Mouse (Mus musculus) ovary, adult 18-20 months (tissue): ENCODE results near the gene Tagln2.

Source experiments
- DNase-seq: peaks from one replicate; pipeline ENCODE4 v3.0.0; 2022; ENCODE audit warnings: low spot score, mixed read lengths

Gene Tagln2

GRCm38 (mm10) chr1:172526380-172527081 lies 26.7 kb downstream of the Tagln2 start:
- DNase-seq = no peak

- DNase-seq = no peak
Observed at GRCm38 (mm10) chr1:172527431-172527830, 27.6 kb downstream of the Tagln2 start.

GRCm38 (mm10) chr1:172528701-172529100 lies 28.9 kb downstream of the Tagln2 start:
- DNase-seq = peak; percentile 69

GRCm38 (mm10) chr1:172530544-172531220 lies 30.8 kb downstream of the Tagln2 start:
- no peak for DNase-seq

GRCm38 (mm10) chr1:172532551-172532950 lies 32.7 kb downstream of the Tagln2 start:
- peak; percentile 44 for DNase-seq

DNA sequence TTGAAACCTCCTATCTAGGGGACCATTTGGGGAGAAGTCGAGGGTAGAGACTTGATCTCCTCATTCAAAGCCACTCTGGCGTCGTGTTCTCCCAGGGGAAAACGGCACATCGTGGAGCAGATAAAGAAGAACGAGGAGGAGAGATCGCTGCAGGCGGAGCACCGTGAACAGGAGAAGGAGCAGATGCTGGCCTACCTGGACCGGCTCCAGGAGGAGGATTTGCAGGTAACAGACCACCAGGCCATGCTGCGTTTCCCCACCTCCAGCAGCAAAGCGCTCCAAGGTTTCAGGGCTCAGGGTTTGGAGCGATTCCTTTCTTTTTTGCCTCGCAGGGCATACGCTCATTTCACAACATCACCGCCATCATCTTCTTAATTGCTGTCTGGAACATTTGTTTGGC lies 35.3 kb downstream of the Tagln2 start:
- no peak for DNase-seq

DNA sequence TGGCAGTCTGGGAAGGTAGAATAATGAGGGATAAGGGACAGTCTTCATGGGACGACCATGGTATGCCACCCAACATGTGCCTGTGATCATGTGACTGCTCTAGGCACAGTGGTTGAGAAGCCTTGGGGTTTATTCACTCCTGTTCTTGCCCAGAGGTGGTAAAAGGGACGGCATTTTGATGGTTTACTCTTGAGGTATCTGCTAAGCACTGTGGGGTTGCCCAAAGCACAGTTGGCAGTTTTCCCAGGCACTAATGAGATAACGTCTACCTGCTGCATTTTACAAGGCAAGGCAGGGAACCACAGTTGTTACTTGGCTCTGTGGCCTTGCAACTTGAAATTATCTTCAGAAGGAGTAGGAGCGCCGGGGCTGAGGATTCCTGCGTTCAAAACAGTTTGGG lies 40.0 kb downstream of the Tagln2 start:
- no peak for DNase-seq

- no peak for DNase-seq
Observed at GRCm38 (mm10) chr1:172540283-172540820, 40.5 kb downstream of the Tagln2 start.

DNA sequence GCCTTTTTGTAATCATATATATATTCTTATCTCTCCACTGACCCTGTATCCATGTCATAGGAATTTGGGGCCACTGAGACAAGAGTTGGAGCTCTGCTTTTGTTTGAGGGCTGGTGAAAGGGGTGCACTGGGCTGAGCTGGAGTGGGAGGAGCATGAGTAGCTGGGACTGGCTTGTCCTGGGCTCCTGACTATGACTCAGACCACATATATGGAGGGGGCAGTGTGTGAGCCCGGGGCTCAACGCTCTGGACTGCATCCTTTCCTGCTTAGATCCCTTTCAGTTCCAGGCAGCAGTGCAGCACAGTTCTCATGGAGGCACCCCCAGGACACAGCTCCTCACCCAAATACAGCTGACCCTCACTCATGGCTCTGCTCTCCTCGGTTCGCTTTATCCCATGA lies 46.2 kb downstream of the Tagln2 start:
- DNase-seq = no peak

GRCm38 (mm10) chr1:172548501-172548900 lies 48.7 kb downstream of the Tagln2 start:
- DNase-seq = no peak

DNA sequence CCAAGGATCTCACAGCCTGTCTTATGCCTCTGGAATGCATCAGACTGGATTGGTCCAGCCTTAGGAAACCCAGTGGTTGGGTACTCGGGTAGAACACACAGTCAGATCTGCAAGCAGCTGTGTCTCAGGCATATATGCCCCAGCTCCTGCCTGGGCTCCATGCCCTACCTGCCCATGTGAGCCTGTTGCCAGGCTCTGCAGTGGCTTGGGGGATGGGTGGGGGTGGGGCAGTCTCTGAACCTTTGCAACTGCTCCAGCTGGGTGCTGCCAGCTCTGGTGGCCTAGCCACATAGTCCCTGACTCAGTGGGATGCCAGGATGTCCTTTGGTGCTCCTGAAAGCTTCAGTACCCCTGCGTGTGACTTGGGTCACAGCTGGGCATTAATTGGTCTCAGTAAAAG lies 49.5 kb downstream of the Tagln2 start:
- DNase-seq = no peak

- DNase-seq = no peak
Observed at GRCm38 (mm10) chr1:172549717-172550116, 49.9 kb downstream of the Tagln2 start.

DNA sequence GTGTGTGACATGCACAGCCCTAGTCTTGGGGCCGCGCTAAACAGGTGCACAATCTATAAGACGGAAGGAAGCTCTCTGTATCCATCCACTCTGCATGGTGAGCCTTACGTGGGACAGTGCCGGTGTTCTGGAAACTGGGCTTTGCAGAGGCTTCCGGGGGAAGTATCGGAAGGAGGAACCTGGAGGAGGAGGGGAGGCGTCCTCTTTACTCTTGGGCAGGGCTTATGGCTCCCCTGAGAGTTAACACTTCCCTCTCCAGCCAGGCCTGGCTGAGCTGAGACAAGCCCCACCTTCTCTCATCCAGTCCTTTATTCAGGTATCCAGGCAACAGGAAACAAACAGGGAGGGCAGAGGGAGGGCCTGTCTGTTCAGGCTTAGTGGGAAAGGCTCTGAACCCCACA lies 50.7 kb downstream of the Tagln2 start:
- DNase-seq = no peak

DNA sequence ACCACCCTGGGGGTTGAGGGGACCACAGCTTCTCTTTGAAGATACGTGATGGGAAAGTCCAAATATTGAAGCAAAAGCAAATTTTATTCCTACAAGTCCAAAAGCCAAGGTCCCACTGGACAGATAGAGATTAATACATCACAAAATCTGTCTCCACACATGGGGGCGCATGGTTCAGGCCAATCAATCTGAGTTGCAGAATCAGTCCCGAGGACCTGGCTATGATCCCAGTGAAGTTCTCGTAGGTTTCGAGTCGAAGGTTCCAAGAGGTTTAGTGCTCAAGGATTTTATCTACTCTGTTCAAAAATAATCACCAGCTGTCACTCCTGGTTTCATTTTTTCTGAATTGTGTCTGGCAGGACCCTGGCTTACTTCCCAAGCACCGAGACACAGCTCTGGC lies 51.2 kb downstream of the Tagln2 start:
- no peak for DNase-seq

- DNase-seq = no peak
Observed at GRCm38 (mm10) chr1:172552623-172553022, 52.8 kb downstream of the Tagln2 start.

DNA sequence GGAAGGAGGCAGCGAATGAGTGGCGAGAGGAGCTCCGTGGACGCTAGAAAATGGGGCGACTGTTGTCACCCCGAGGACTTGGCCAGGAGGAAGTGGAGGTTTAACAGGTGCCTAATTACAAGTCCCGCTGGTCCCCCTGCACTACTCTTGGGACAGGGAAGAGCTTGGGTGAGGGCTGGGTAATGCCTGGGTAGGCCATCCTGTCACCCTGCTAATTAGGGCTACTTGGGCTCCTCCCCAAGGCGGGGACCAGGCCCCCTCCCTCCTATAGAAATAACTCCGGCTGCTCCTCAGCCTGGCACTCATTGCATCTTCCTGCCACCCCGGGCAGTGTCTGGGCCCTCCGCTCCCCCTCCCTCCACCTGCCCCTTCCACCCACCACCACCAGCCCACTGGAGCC lies 55.8 kb downstream of the Tagln2 start, which contains the start of gene Vsig8:
TSS of gene Vsig8 (plus strand) at position 301 of the 400 bp plus-strand sequence.
- DNase-seq = no peak
